Mouse (Mus musculus) lung, embryonic 15.5 days (tissue): ENCODE results near the gene Hs1bp3. TPM values are rescaled to one million over a fixed set of nuclear protein-coding genes. Genes with fewer than 3 reads are reported as not detected.
A peak's percentile ranks its signal among the peaks of the same experiment; 100 is the strongest.

Experiments
- ATAC-seq: fragments of 200-750 bp; cut with Nextera tagmentation; 2 replicates; pipeline ENCODE4 v1.8.0; 2017; ENCODE audit warnings: moderate number of reproducible peaks, borderline replicate concordance; ENCODE audit not compliant: low FRiP score, low TSS enrichment; ENCODE audit errors: extremely low read depth
- H3K27ac ChIP-seq: fragments of 300-500 bp; sonication (generic); 2 replicates; pipeline ENCODE4 v1.5.1; 2015; ENCODE audit warnings: moderate library complexity, mild to moderate bottlenecking, inconsistent platforms
- H3K27me3 ChIP-seq: fragments of 300-500 bp; sonication (generic); 2 replicates; pipeline ENCODE4 v1.6.1; 2015; ENCODE audit warnings: inconsistent platforms
- H3K36me3 ChIP-seq: fragments of 300-500 bp; sonication (generic); 2 replicates; pipeline ENCODE4 v1.6.1; 2015; ENCODE audit warnings: inconsistent platforms
- H3K4me1 ChIP-seq: fragments of 300-500 bp; sonication (generic); 2 replicates; pipeline ENCODE4 v1.6.1; 2015; ENCODE audit warnings: inconsistent platforms
- H3K4me2 ChIP-seq: fragments of 300-500 bp; sonication (generic); 2 replicates; pipeline ENCODE4 v1.6.1; 2015; ENCODE audit warnings: inconsistent platforms, mild to moderate bottlenecking, moderate library complexity
- H3K4me3 ChIP-seq: fragments of 300-500 bp; sonication (generic); 2 replicates; pipeline ENCODE4 v1.5.1; 2015; ENCODE audit warnings: mild to moderate bottlenecking, inconsistent platforms
- H3K9ac ChIP-seq: fragments of 300-500 bp; sonication (generic); 2 replicates; pipeline ENCODE4 v1.6.1; 2015; ENCODE audit warnings: inconsistent platforms
- H3K9me3 ChIP-seq: fragments of 300-500 bp; sonication (generic); 2 replicates; pipeline ENCODE4 v1.6.1; 2016; ENCODE audit warnings: inconsistent platforms
- WGBS: fragments of 180-500 bp; shearing (Covaris S2); methylation state at CpG from one replicate; pipeline ENCODE4 v1.1.7; 2015; 5-methylcytosine and 5-hydroxymethylcytosine counted together
- polyA plus RNA-seq: library from polyadenylated mRNA; unstranded; fragments of >200 nt; fragmentation: Nextera tagmentation; extraction: Ambion mirVana; gene quantifications from 2 replicates; pipeline ENCODE4 v1.2.1, GENCODE M21; 2015

The Hs1bp3 gene
- polyA plus RNA-seq, 1 experiment from 2014 or later, result 16.2 TPM

DNA sequence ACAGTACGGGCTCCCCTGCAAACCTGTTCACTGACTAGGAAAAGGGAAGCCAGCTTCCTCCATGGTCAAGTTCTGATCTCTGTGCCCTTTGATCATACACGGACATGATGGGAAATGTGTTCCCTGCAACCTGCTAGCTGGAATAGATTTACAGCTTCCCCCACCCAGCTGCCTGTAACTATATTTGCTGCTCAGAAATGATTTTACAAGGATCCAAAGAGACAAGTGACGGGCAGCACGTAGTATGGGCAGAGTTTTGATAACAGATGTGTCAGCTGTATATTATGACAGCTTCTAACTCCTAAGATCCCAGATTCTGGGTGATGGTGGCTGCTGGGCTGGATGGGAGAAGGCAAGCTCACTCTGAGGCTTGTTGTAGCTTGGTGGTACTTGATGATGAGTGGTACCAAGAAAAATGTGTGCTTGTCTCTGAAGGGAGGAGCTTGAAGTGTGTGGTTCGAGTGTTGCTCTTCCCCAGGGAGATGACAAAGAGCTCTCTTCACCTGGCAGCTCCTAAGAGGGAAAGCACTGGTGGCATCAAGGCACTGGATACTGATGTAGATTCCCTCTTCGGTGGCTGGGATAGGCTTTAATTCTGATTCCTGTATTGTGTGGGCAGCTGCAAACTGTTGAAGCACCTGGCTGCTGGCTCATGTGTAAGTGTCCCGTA lies 59.4 kb downstream of the Hs1bp3 start:
- no peaks in the 10 kb centered on the region for H3K9me3 ChIP-seq
- ATAC-seq, result no peak

GRCm38 (mm10) chr12:8373741-8374140 lies 60.5 kb downstream of the Hs1bp3 start:
- H3K27me3 ChIP-seq, result no peaks in the 10 kb centered on the region
- peaks cover 13% of the 10 kb centered on the region for H3K4me1 ChIP-seq
- no peak overlapping the region for H3K4me3 ChIP-seq
- no peak overlapping the region for H3K4me2 ChIP-seq
- ATAC-seq, result no peak
- 80% methylated on average over 5 of the region's 5 CpGs for WGBS
- H3K9ac ChIP-seq, result no peak overlapping the region
- H3K36me3 ChIP-seq, result no peaks in the 10 kb centered on the region
- no peak overlapping the region for H3K27ac ChIP-seq
- H3K9me3 ChIP-seq, result no peaks in the 10 kb centered on the region

More for the DNA sequence above, 59.4 kb downstream of the Hs1bp3 start:
- WGBS, result 65% methylated on average over 7 of the region's 7 CpGs
- H3K4me3 ChIP-seq, result no peak overlapping the region
- no peaks in the 10 kb centered on the region for H3K36me3 ChIP-seq
- no peak overlapping the region for H3K9ac ChIP-seq
- H3K27me3 ChIP-seq, result no peaks in the 10 kb centered on the region
- H3K27ac ChIP-seq, result no peak overlapping the region
- no peak overlapping the region for H3K4me2 ChIP-seq
- peaks cover 3% of the 10 kb centered on the region; the same call in 1 of the 2 replicates for H3K4me1 ChIP-seq

GRCm38 (mm10) chr12:8377169-8377568 lies 63.9 kb downstream of the Hs1bp3 start:
- 82% methylated on average over 1 of the region's 1 CpGs for WGBS
- no peak for ATAC-seq
- Histone ChIP-seq H3K36me3 (no peaks in the 10 kb centered on the region), H3K4me3 (no peak overlapping the region), H3K27me3 (no peaks in the 10 kb centered on the region), H3K27ac (no peak overlapping the region), H3K9me3 (no peaks in the 10 kb centered on the region), H3K4me1 (peaks cover 33% of the 10 kb centered on the region), H3K9ac (no peak overlapping the region), H3K4me2 (no peak overlapping the region)

DNA sequence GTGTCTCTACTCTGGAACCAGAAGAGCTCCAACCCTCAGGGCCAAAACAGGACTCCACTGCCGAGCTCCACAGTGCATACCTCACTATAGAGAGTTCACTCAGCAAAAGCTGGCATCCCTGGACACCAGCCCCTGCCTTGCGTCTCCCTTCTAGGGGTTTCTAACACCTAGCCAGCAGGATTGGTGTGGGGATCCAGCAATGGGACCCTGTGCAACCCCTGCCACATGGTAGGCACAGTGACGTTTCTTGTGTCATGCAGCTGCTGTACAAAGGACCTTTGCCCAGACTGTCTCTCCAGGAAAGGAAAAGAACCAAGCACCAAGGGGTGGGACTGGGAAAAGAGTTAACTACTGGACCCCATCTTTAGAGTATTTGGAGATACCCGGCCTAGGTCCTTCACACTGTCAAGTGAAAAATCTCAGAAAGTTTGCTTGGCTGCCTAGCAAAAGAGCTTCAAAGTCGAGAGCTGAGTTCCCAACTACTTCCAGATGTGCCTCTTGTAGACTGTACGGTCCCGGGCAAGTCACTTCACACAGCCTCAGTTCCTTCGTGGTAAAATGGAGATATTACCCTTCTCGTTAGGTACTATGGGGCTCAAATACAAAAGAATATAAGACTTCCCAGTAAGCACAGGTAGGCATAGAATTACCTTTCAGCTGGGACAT lies 64.9 kb downstream of the Hs1bp3 start:
- no peaks in the 10 kb centered on the region for H3K9me3 ChIP-seq
- no peak for ATAC-seq
- no peak overlapping the region for H3K4me2 ChIP-seq
- peak overlapping the region; percentile 28; the same call in 1 of the 2 replicates for H3K27ac ChIP-seq
- H3K4me3 ChIP-seq, result no peak overlapping the region
- H3K9ac ChIP-seq, result no peak overlapping the region
- H3K27me3 ChIP-seq, result no peaks in the 10 kb centered on the region
- WGBS, result 47% methylated on average over 9 of the region's 9 CpGs
- H3K36me3 ChIP-seq, result no peaks in the 10 kb centered on the region
- H3K4me1 ChIP-seq, result peaks cover 33% of the 10 kb centered on the region

DNA sequence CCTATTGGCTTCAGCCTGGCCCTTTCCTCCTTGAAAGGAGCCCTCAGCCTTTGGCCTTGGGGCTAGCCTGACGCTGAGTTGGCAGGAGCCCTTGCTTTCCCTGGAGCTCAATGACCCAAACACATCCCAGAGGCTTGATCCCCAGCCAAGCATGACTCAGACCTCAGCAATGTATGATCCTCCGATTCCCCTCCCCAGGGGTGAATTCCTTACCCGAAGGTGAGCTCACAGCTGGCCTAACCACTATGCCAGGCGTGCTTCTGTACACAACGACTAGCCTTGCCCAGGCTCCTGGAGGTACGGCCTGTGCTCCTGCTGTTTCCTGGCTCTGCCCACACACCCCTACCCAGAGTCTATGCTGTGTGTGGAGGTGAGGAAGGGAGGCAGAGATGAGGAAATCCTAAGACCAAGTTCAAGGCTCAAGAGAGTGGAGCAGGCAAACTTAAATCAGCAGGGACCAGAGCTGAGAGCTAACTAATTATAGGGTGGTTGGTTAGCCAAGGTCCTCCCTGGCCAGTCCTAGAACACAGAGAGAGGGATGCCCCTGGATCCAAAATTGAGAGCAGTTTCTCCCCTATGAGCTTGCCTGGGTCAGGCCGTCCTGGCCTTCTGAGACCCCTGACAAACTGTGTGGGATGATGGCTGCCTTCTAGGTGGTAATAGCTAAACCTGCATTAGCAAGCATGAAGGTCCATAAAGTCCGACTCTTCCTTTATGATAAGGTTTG lies 66.7 kb downstream of the Hs1bp3 start:
- peak; percentile 81; the same call in 1 of the 2 replicates for ATAC-seq
- Histone ChIP-seq H3K9me3 (no peaks in the 10 kb centered on the region), H3K36me3 (no peaks in the 10 kb centered on the region), H3K27ac (peak overlapping the region; percentile 43), H3K4me1 (peaks cover 37% of the 10 kb centered on the region), H3K27me3 (no peaks in the 10 kb centered on the region), H3K4me3 (no peak overlapping the region), H3K9ac (no peak overlapping the region), H3K4me2 (no peak overlapping the region)
- WGBS, result 38% methylated on average over 8 of the region's 8 CpGs

DNA sequence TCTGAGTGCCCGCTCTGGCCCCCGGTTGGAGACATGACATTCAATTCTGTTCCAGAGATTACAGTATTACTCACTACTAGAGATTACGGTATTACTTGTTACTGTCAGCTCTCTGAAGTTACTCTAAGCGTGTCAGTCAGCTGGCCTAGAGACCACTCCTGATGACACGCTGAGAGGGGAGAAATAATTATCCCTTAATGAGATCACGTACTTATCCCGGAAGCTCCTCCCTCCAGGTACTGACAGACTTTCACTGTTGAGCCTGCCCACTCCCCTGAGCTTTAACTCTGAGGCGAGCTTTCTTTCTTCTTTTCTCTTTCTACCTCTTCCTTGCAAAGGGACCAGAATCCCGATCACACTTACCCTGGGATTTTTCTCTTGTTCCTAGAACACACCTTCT lies 67.7 kb downstream of the Hs1bp3 start:
- Histone ChIP-seq H3K9me3 (no peaks in the 10 kb centered on the region), H3K27me3 (no peaks in the 10 kb centered on the region), H3K4me1 (peaks cover 37% of the 10 kb centered on the region), H3K4me2 (no peak overlapping the region), H3K36me3 (no peaks in the 10 kb centered on the region), H3K4me3 (no peak overlapping the region), H3K9ac (no peak overlapping the region), H3K27ac (no peak overlapping the region)
- WGBS, result 58% methylated on average over 9 of the region's 9 CpGs
- ATAC-seq, result no peak

GRCm38 (mm10) chr12:8381940-8382339 lies 68.7 kb downstream of the Hs1bp3 start:
- Histone ChIP-seq H3K9ac (no peak overlapping the region), H3K9me3 (no peaks in the 10 kb centered on the region), H3K4me3 (no peak overlapping the region), H3K27ac (no peak overlapping the region), H3K4me2 (no peak overlapping the region), H3K36me3 (no peaks in the 10 kb centered on the region), H3K4me1 (peaks cover 47% of the 10 kb centered on the region), H3K27me3 (no peaks in the 10 kb centered on the region)
- ATAC-seq, result no peak
- 63% methylated on average over 2 of the region's 2 CpGs for WGBS

DNA sequence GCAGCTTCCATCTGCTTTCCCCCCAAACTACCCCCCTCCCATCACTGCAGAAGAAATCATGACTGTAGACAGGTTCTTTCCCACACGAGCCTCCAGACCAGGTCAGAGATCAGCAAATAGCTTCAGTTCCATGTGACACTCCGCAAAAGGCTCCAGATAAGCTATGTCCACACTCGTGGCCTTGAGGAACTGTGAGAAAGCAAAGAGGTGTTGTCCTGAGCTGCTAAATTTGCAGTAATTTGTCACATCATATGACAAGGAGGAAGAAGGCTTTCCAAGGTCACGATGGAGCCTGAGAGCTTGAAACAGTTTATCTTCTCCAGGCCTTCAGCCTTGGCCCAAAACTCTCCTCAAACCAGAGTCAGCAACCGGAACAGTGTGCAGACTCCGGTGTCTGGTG lies 70.6 kb downstream of the Hs1bp3 start:
- H3K27me3 ChIP-seq, result no peaks in the 10 kb centered on the region
- 49% methylated on average over 6 of the region's 6 CpGs for WGBS
- no peak overlapping the region for H3K4me2 ChIP-seq
- ATAC-seq, result no peak
- peaks cover 37% of the 10 kb centered on the region for H3K4me1 ChIP-seq
- H3K9me3 ChIP-seq, result no peaks in the 10 kb centered on the region
- no peak overlapping the region for H3K9ac ChIP-seq
- no peak overlapping the region for H3K4me3 ChIP-seq
- no peak overlapping the region for H3K27ac ChIP-seq
- H3K36me3 ChIP-seq, result no peaks in the 10 kb centered on the region

- peak overlapping the region; percentile 45 for H3K27ac ChIP-seq
- WGBS, result 37% methylated on average over 6 of the region's 6 CpGs
- H3K9ac ChIP-seq, result no peak overlapping the region
- H3K9me3 ChIP-seq, result no peaks in the 10 kb centered on the region
- no peaks in the 10 kb centered on the region for H3K36me3 ChIP-seq
- no peak overlapping the region for H3K4me2 ChIP-seq
- ATAC-seq, result peak; percentile 77
- peaks cover 18% of the 10 kb centered on the region for H3K4me1 ChIP-seq
- H3K4me3 ChIP-seq, result no peak overlapping the region
- H3K27me3 ChIP-seq, result no peaks in the 10 kb centered on the region
Measured at GRCm38 (mm10) chr12:8386451-8387011, 73.3 kb downstream of the Hs1bp3 start.

DNA sequence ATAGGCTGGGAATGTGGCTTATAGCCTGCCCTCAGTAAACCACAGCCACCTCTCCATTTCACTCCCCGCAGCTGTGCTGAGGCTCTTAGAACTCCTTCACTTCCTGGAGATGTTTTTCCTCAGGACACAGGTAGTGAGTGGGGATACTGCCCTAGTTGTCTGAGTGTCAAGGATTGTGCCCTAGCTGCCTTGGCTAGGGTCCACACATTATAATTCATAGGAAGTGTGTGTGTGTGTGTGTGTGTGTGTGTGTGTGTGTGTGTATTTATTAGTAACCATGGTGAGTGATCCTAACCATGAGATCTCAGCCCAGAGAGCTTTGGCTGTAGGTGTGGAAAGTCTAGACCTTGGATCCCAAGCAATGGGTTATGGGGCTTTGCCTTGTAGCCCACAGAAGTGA lies 74.0 kb downstream of the Hs1bp3 start:
- Histone ChIP-seq H3K27ac (peak overlapping the region; percentile 45), H3K4me1 (peaks cover 18% of the 10 kb centered on the region), H3K9ac (no peak overlapping the region), H3K4me2 (no peak overlapping the region), H3K36me3 (no peaks in the 10 kb centered on the region), H3K4me3 (no peak overlapping the region), H3K9me3 (no peaks in the 10 kb centered on the region), H3K27me3 (no peaks in the 10 kb centered on the region)
- WGBS, result 40% methylated on average over 1 of the region's 1 CpGs
- ATAC-seq, result no peak

- H3K4me2 ChIP-seq, result no peak overlapping the region
- ATAC-seq, result no peak
- H3K36me3 ChIP-seq, result no peaks in the 10 kb centered on the region
- no peak overlapping the region for H3K9ac ChIP-seq
- H3K9me3 ChIP-seq, result no peaks in the 10 kb centered on the region
- no peaks in the 10 kb centered on the region for H3K27me3 ChIP-seq
- no peak overlapping the region for H3K4me3 ChIP-seq
- H3K27ac ChIP-seq, result 0 out of 2 replicates have a peak overlapping the region, but pooled peaks have one; percentile 4
- 86% methylated on average over 4 of the region's 4 CpGs for whole genome bisulfite sequencing
- H3K4me1 ChIP-seq, result peaks cover 20% of the 10 kb centered on the region
Measured at GRCm38 (mm10) chr12:8388529-8389414, 75.5 kb downstream of the Hs1bp3 start.
